Mouse (Mus musculus) megakaryocyte progenitor cell, adult 5-6 weeks (primary cell): Measurements from ENCODE around the gene Atp6v1g3. TPM values are rescaled to one million over a fixed set of nuclear protein-coding genes. Genes with fewer than 3 reads are reported as not detected.

Source experiments
- ATAC-seq: replicated peaks from 2 replicates; pipeline ENCODE4 v1.8.0; 2016; ENCODE audit warnings: mild to moderate bottlenecking, moderate TSS enrichment, inconsistent platforms; ENCODE audit not compliant: poor library complexity
- total RNA-seq, 2 experiments: library from RNA; stranded (forward) in 1 of 2; stranded (reverse) in 1 of 2; fragments of 157-497, 149-512 nt in 1 of 2; fragments of 200-1000 nt in 1 of 2; gene quantifications; 2 replicates each; pipeline versions ENCODE4 v1.2.3 to v1.2.4; 2015 to 2017

The Atp6v1g3 gene
- total RNA-seq (2015) (not detected in 2 replicates), total RNA-seq (2017) (not detected in 2 replicates)

DNA sequence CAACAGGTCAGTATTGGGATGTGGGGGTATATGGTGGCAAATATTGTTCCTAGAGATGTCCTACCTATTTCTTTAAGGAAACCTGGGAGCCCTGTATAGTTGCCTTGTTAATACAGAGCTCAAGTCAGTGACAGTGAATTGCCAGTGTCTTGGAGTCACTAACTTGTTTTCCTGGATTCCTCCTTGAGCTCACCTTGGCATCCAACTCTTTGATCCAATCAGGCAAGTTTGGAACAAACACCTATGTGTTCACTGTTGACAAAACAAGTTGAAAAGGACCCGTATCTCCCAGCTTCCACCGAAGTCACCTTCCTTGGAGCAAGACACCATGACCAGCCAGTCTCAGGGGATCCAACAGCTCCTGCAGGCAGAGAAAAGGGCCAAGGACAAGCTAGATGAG, at the start of gene Atp6v1g3:
Gene Atp6v1g3, plus strand, starts transcription at position 301 of the 400 bp plus-strand sequence.
- no peak for ATAC-seq

DNA sequence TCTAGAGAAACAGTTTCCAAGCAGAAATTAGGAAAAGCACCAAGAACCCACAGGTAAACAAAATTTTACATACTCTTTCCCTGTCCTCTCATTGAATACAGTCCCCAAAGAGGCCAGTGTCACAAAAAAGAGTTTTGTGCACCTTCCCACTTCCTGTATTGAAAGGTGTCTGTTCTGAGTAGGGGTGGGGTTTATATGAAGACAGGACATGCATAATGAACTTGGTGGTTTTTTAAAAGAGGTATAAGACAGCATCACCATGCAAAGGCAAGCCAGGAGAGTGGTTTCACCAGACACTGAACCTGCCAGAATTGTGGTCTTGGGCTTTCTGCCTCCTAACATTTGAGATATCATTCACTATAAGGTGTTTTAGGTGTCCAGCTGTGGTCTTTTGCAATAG, 40.5 kb upstream of the Atp6v1g3 start:
- ATAC-seq: no peak

DNA sequence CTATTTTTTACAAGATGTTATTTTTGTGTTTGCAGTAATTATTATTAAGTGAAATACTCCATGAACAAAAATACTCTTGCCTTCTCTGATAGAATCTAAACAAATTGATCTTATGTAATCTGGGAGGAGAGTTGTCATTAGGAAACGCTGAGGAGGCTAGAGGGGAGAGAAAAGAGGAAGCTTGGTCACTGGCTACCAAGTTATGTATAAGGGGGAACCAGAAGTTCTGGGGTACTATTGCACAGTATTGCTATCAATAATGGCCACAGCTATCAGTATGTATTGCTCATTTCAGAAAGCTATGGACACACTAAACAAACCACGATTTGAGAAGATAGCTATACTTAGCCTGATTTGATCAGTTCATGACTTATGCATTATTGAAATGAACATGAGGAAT, 36.3 kb upstream of the Atp6v1g3 start:
- ATAC-seq: peak; percentile 98

DNA sequence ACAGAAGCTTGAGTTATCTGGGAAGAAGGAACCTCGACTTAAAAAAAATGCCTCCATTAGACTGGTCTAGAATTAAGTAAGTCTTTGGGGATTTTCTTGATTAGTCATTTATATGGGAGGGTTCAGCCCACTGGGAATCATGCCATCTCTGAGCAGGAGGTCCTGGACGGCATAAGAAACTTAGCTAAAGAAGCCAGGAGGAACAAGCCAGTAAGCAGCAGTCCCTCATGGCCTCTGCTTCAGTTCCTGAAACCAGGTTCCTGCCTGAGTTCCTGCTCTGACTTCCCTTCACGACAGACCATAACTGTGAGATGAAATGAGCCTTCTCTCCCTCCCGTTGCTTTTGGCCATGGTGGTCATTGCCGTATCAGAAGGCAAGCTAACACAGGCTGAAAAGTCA, 29.6 kb upstream of the Atp6v1g3 start:
- ATAC-seq: peak; percentile 71

DNA sequence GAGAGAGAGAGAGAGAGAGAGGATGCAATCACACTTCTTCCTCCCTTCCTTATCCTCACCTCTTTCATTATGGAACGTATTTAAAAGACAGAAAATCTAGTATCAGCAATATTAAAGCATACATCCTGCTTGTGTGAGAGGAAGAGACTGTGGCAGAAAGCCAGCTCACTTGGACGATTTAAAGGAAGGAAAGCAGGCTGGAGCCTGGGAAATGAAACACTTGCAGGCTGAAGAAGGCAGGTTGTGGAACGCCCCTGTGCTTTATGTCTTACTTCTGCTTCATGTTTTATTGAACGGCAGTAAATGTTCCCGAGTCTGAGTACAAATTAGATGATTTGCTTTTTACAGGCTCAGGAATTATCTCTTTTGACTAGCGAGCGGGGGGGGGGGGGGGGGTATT, 29.1 kb upstream of the Atp6v1g3 start:
- peak; percentile 32; the same call in 1 of the 2 replicates for ATAC-seq

GRCm38 (mm10) chr1:138245103-138245502, 28.4 kb upstream of the Atp6v1g3 start:
- ATAC-seq: peak; percentile 20; the same call in 1 of the 2 replicates

DNA sequence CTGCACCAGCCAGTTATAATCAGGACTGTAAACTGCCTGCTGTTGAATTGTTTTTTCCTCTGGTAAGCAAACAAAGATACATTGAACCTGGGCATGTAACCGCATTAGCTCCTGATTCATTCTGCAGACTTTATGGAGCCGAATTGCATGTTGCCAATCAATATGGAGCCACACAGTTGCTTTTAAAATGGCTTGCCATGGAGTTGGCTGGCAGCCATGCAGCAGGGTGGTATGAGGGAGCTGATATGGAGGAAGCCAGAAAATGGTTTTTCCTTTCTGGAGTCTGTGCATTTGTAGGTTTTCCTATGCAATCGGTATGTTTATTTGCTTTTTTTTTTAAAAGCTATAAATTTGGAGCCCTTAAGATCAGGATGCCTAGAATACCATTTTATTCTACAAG, 28.0 kb upstream of the Atp6v1g3 start:
- no peak for ATAC-seq

DNA sequence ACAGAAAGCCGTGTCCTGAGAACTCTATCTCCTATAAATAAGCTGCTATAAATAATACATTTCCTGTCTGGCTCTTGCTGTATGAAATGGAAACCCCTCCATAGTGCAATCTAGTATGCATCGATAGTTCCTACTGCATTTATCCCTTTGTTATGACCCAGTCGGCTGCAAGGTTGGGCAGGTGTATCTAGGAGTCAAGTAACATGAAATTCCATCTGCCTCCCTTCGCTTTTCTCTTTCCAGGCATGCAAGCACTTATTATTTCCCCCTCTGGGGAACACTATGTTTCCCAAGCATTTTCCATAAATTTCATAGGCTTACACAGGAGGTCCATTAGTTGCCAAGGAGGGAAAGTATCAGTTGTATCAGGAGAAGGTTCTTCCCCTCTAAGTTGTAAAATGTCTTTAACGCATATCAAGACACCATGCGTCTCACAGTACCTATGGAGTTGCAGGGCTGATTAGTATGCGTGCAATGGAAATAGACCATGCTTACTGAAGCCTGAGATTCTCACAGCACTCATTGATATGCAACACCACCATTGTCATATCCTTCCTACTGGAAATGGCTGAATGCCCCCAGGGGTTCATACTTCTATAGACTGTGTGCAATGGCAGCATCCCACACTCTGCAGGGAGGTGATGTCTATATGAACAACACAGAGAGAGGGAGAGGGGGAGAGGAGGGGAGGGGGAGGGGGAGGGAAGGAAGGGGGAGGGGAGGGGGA, 26.9 kb upstream of the Atp6v1g3 start:
- ATAC-seq: no peak

GRCm38 (mm10) chr1:138247699-138248483, 25.6 kb upstream of the Atp6v1g3 start:
- peak; percentile 80 for ATAC-seq

DNA sequence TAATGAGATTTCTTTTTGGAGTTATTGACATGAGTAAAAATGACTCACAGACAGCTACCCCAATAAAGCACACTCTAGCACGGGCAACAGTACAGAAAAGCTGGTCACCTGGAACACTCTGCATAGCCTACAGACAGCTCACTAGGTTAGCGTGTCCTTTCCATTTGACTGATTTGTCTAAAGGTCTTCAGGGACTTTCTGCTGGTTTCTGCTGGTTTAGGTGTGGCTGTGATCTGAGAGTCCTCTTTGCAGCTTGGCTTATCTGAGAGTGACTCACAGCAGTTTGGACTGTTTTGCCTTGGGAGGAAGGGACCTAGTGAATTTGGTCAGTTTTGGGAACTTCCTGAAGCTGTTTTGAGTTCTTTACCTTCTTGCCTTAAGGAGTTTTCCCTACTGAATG, 24.8 kb upstream of the Atp6v1g3 start:
- ATAC-seq: no peak

DNA sequence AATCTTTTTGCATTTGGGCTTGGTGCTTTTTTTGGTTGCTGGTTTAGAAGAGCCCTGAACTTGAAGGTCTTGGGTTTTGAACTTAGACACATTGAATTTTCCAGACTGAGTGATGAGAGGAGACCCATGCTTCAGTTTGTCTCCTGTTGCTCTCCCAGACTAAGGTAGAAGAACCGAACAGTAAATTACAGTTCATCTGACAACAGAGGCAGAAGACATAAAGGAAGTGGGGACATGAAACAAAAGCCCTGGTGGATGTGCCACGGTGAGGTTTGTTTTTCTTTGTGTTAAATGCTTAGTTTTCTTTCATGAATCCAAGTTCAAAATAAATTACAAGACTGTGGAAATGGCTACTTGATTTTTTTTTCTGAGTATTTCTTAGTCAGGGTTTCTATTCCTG, 22.6 kb upstream of the Atp6v1g3 start:
- ATAC-seq: no peak

DNA sequence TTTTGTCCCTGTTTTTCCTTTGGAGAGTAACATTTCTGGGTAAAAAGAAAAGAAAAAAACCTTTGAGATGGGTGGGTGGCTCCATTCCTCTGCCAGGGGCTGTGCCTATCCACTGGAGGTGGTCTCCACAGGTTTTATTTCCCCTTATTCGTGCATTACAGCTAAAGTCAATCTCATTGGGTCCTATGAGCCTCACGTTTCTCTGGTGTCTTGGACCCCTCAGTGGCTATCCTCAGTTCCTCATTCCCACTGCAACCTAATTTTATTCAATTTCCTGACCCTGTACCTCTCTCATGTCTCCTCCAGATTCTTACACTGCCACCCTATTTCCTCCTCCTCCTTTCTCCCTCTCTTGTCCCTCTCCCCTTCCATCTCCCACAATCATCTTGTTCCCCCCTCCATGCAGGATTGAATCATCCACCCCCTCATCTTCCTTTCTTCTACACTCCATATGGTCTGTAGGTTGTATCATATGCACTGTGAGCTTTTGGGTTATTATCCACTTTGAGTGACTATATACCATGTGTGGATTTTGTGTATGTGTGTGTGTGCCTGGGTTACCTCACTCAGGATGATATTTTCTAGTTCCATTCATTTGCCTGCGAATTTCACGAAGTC, 17.3 kb upstream of the Atp6v1g3 start:
- peak; percentile 54 for ATAC-seq

GRCm38 (mm10) chr1:138258758-138259157, 14.8 kb upstream of the Atp6v1g3 start:
- ATAC-seq: no peak

GRCm38 (mm10) chr1:138261520-138261919, 12.0 kb upstream of the Atp6v1g3 start:
- peak; percentile 85 for ATAC-seq

GRCm38 (mm10) chr1:138262408-138262807, 11.1 kb upstream of the Atp6v1g3 start:
- ATAC-seq: peak; percentile 70

- peak; percentile 58 for ATAC-seq
Observed at GRCm38 (mm10) chr1:138267465-138268055, 6.0 kb upstream of the Atp6v1g3 start.

- peak; percentile 85 for ATAC-seq
Observed at GRCm38 (mm10) chr1:138274930-138275329, 1.4 kb downstream of the Atp6v1g3 start.

DNA sequence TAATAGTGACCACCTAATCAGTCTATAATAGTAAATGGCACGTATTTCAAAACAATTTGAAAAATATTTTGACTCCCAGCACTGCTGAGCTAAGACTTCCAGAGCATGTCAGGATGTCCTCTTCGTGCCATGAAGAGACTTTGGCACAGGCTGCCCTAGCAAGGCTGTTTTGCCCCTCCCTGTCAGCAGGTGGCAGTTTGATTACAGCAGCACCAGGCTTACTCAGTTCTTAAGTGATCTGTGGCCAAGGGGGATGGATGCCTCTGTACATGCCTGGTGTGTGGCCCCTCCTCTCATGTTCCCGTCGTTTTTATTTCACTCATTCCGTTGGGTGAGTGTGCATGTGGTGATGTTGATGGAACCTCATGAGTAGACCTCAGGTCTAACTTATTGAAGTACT, 2.3 kb downstream of the Atp6v1g3 start:
- ATAC-seq: peak; percentile 73

DNA sequence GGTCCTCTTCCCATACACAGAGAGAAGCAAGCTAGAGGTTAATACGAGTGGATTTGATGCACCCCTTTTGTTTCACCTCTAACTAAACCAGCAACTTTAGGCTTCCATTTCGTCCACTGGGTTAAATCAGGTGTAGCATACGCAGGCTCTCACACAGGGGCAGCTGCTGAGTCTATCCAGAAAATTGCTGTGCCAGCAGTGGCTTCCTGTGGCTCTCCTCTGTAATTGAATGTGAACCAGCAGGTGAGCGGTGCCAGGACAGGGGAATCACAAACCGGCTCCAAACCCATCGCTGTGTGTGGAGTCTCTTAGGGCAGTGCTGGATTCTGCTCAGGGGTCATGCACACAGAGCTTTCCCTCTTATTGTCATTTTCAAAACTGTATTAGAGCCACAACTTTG, 7.6 kb downstream of the Atp6v1g3 start:
- ATAC-seq: no peak

GRCm38 (mm10) chr1:138282413-138283141, 9.0 kb downstream of the Atp6v1g3 start:
- no peak for ATAC-seq

GRCm38 (mm10) chr1:138287665-138288064, 14.1 kb downstream of the Atp6v1g3 start:
- ATAC-seq: no peak
